Mouse (Mus musculus): ENCODE measurements around the gene Ulk3. TPM values are rescaled to one million over a fixed set of nuclear protein-coding genes. Genes with fewer than 3 reads are reported as not detected.

Ulk3 gene
- total RNA-seq, 2 experiments from 2014 or later: 4.4 to 6.6 TPM

- TF ChIP-seq CTCF (IDR thresholded peaks at IDR 0.05): no peak
- no peak overlapping the region for H3K27ac ChIP-seq
- H3K4me3 ChIP-seq: no peak overlapping the region
- no peak for DNase-seq
- intact Hi-C loops (cut with DNase I): loop anchor here (1.0 kb wide), 2 partner anchors 17 to 27 kb away; no protein-coding TSS in a partner anchor
Observed at GRCm38 (mm10) chr9:57628717-57629116, 39.5 kb downstream of the Ulk3 start.

- intact Hi-C loops (cut with DNase I): loop anchor here (1.0 kb wide), 2 partner anchors 16 to 26 kb away; no protein-coding TSS in a partner anchor
- peak; percentile 85 for DNase-seq
- Histone ChIP-seq H3K4me3 (no peak overlapping the region), H3K27ac (no peak overlapping the region)
- peak; percentile 100 for TF ChIP-seq CTCF (IDR thresholded peaks at IDR 0.05)
Observed at GRCm38 (mm10) chr9:57629118-57629874, 40.0 kb downstream of the Ulk3 start.

- intact Hi-C loops (cut with DNase I): loop anchor here (1.0 kb wide), 1 partner anchor 10 kb away; no protein-coding TSS in a partner anchor
- no peak for DNase-seq
Observed at GRCm38 (mm10) chr9:57633481-57634024, 44.3 kb downstream of the Ulk3 start.

GRCm38 (mm10) chr9:57637272-57637671 lies 48.0 kb downstream of the Ulk3 start:
- peak overlapping the region; percentile 77 for H3K27ac ChIP-seq
- intact Hi-C loops (cut with DNase I): no loop called here
- TF ChIP-seq CTCF (IDR thresholded peaks at IDR 0.05): no peak
- no peak overlapping the region; the same call in 1 of the 2 replicates for H3K4me3 ChIP-seq
- no peak for DNase-seq

More at GRCm38 (mm10) chr9:57633481-57634024, 44.3 kb downstream of the Ulk3 start:
- Histone ChIP-seq H3K4me3 (no peak overlapping the region), H3K27ac (no peak overlapping the region; the same call in 1 of the 2 replicates)
- no peak for TF ChIP-seq CTCF (IDR thresholded peaks at IDR 0.05)

GRCm38 (mm10) chr9:57637741-57638322 lies 48.6 kb downstream of the Ulk3 start:
- peak overlapping the region; percentile 77 for H3K27ac ChIP-seq
- no peak for TF ChIP-seq CTCF (IDR thresholded peaks at IDR 0.05)
- DNase-seq: peak; percentile 72
- H3K4me3 ChIP-seq: peak overlapping the region; percentile 33; the same call in 1 of the 2 replicates
- intact Hi-C loops (cut with DNase I): no loop called here

GRCm38 (mm10) chr9:57638651-57639459 lies 49.6 kb downstream of the Ulk3 start:
- peak overlapping the region; percentile 33 for H3K4me3 ChIP-seq

GRCm38 (mm10) chr9:57639661-57640328 lies 50.5 kb downstream of the Ulk3 start:
- peak overlapping the region; percentile 52 for H3K4me3 ChIP-seq
- peak overlapping the region; percentile 77 for H3K27ac ChIP-seq
- DNase-seq: no peak
- intact Hi-C loops (cut with DNase I): no loop called here
- TF ChIP-seq CTCF (IDR thresholded peaks at IDR 0.05): no peak

More at GRCm38 (mm10) chr9:57638651-57639459, 49.6 kb downstream of the Ulk3 start:
- TF ChIP-seq CTCF (IDR thresholded peaks at IDR 0.05): no peak
- DNase-seq: peak; percentile 49
- intact Hi-C loops (cut with DNase I): no loop called here
- peak overlapping the region; percentile 77 for H3K27ac ChIP-seq

- intact Hi-C loops (cut with DNase I): no loop called here
- no peak for TF ChIP-seq CTCF (IDR thresholded peaks at IDR 0.05)
- H3K27ac ChIP-seq: peak overlapping the region; percentile 77
- peak; percentile 85 for DNase-seq
- peak overlapping the region; percentile 52 for H3K4me3 ChIP-seq
Observed at GRCm38 (mm10) chr9:57640384-57640783, 51.1 kb downstream of the Ulk3 start.

- H3K27ac ChIP-seq: peak overlapping the region; percentile 77
- TF ChIP-seq CTCF (IDR thresholded peaks at IDR 0.05): no peak
- intact Hi-C loops (cut with DNase I): no loop called here
- peak; percentile 50 for DNase-seq
- peak overlapping the region; percentile 52 for H3K4me3 ChIP-seq
Observed at GRCm38 (mm10) chr9:57641022-57641421, 51.8 kb downstream of the Ulk3 start.

- TF ChIP-seq CTCF (IDR thresholded peaks at IDR 0.05): no peak
- H3K4me3 ChIP-seq: no peak overlapping the region
- intact Hi-C loops (cut with DNase I): no loop called here
- H3K27ac ChIP-seq: peak overlapping the region; percentile 77; the same call in 1 of the 2 replicates
- no peak for DNase-seq
Observed at GRCm38 (mm10) chr9:57641775-57642550, 52.7 kb downstream of the Ulk3 start.

Data from gastrocnemius, adult 2 months (tissue).